Mouse (Mus musculus) heart, adult 2 months (tissue): ENCODE data around the gene Nup210l.

Experiments used
- CTCF ChIP-seq: fragments of 200-600 bp; IDR thresholded peaks from 2 replicates; pipeline ENCODE4 v1.8.1; 2022; ENCODE audit warnings: antibody characterized with exemption, mild to moderate bottlenecking, moderate library complexity
- EP300 ChIP-seq: fragments of 200-500 bp; IDR thresholded peaks from 2 replicates; pipeline ENCODE4 v1.6.1; 2011; ENCODE audit warnings: low read depth, low read length, control low read depth; ENCODE audit not compliant: insufficient read depth
- POLR2A ChIP-seq: fragments of 200-500 bp; IDR thresholded peaks from 2 replicates; pipeline ENCODE4 v1.6.1; 2011; ENCODE audit warnings: mild to moderate bottlenecking, low read depth, low read length, control low read depth; ENCODE audit not compliant: insufficient read depth

DNA sequence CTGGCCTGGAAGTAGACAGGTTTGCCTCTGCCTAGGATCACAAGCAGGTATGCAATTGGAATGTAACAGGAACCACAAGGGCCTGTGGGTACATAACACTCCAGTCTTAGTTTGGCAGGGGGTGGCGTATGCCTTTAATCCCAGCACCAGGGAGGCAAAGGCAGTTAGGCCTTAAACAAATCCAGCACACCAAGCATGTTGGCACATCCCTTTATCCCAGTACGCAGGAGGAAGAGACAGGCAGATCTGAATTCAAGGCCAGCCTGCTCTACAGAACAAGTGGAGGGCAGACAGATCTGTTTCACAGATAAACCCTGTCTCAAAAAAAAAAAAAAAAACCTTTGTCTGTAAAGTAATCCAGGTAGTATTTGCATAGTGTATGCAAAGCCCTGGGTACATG is 104.7 kb downstream of the Nup210l start:
- TF ChIP-seq CTCF, result no peak
- TF ChIP-seq POLR2A, result peak; percentile 25; the same call in 1 of the 2 replicates
- TF ChIP-seq EP300, result no peak
